Mouse (Mus musculus) CH12.LX (cell line): ENCODE data around the gene Slc25a12. TPM values are rescaled to one million over a fixed set of nuclear protein-coding genes. Genes with fewer than 3 reads are reported as not detected.

Experiments used
- DNase-seq: peaks from one replicate; pipeline ENCODE4 v3.0.0-alpha.2; 2013; ENCODE audit errors: extremely low read depth
- H3K27ac ChIP-seq: 2 replicates; pipeline ENCODE4 v1.5.1; 2012; ENCODE audit warnings: low read depth, mild to moderate bottlenecking, control low read depth, moderate library complexity; ENCODE audit not compliant: insufficient read depth
- H3K27me3 ChIP-seq: replicated peaks from 2 replicates; pipeline ENCODE3; 2012; ENCODE audit warnings: inconsistent platforms
- H3K36me3 ChIP-seq, 2 experiments: replicated peaks in 1 of 2; 2 replicates each; pipeline versions ENCODE3 to v1.6.1; 2012; ENCODE audit warnings: inconsistent platforms in 1 of 2, low read length in 1 of 2, mild to moderate bottlenecking in 1 of 2, mixed read lengths in 1 of 2, moderate library complexity in 1 of 2; ENCODE audit not compliant: control insufficient read depth in 1 of 2, insufficient read depth in 1 of 2
- H3K4me1 ChIP-seq, 2 experiments: 2 replicates each; pipeline ENCODE4 v1.6.1; 2012; ENCODE audit warnings: inconsistent platforms in 1 of 2, moderate library complexity in 1 of 2; ENCODE audit not compliant: insufficient read depth in 2 of 2, control insufficient read depth in 1 of 2
- H3K4me2 ChIP-seq: 2 replicates; pipeline ENCODE4 v1.6.1; 2012; ENCODE audit warnings: low read depth, mild to moderate bottlenecking, control low read depth; ENCODE audit not compliant: poor library complexity, insufficient read depth, severe bottlenecking
- H3K4me3 ChIP-seq, 3 experiments: fragments of 150-350 bp in 1 of 3; sonication (generic) in 1 of 3; replicated peaks in 1 of 3; 2 replicates each; pipeline versions ENCODE3 to v1.5.1; 2011 to 2012; ENCODE audit warnings: low read depth in 2 of 3, low read length in 2 of 3, mild to moderate bottlenecking in 2 of 3, moderate library complexity in 2 of 3, control low read depth in 1 of 3, improper control_type of control experiment in 1 of 3, inconsistent platforms in 1 of 3, mixed read lengths in 1 of 3; ENCODE audit not compliant: poor library complexity in 1 of 3
- H3K79me2 ChIP-seq: replicated peaks from 2 replicates; pipeline ENCODE4 v1.6.1; 2012; ENCODE audit warnings: mild to moderate bottlenecking, moderate library complexity; ENCODE audit not compliant: control insufficient read depth, poor library complexity, insufficient read depth, severe bottlenecking; ENCODE audit errors: extremely low read depth
- H3K9ac ChIP-seq: 2 replicates; pipeline ENCODE4 v1.6.1; 2012; ENCODE audit warnings: low read depth, mild to moderate bottlenecking, control low read depth, moderate library complexity; ENCODE audit not compliant: insufficient read depth
- H3K9me3 ChIP-seq: replicated peaks from 2 replicates; pipeline ENCODE3; 2012; ENCODE audit warnings: low read length, inconsistent platforms, mixed read lengths
- E2F4 ChIP-seq: IDR thresholded peaks from 2 replicates; pipeline ENCODE4 v1.6.1; 2011; ENCODE audit warnings: low read depth, low read length, improper control_type of control experiment; ENCODE audit not compliant: insufficient replicate concordance
- ELF1 ChIP-seq: IDR thresholded peaks from 2 replicates; pipeline ENCODE4 v1.6.1; 2014; ENCODE audit warnings: low read depth, mild to moderate bottlenecking, inconsistent platforms, low read length, improper control_type of control experiment
- EP300 ChIP-seq: IDR thresholded peaks from 2 replicates; pipeline ENCODE4 v1.6.1; 2011; ENCODE audit warnings: low read length, improper control_type of control experiment
- ETS1 ChIP-seq: conservative IDR thresholded peaks from 2 replicates; pipeline ENCODE4 v1.6.1; 2012; ENCODE audit warnings: low read depth, mild to moderate bottlenecking, inconsistent platforms, low read length, improper control_type of control experiment, moderate library complexity
- GABPA ChIP-seq: IDR thresholded peaks from 2 replicates; pipeline ENCODE4 v1.6.1; 2012; ENCODE audit warnings: low read depth, low read length, improper control_type of control experiment, inconsistent platforms; ENCODE audit not compliant: insufficient replicate concordance
- MAX ChIP-seq: IDR thresholded peaks from 2 replicates; pipeline ENCODE4 v1.6.1; 2011; ENCODE audit warnings: low read length, improper control_type of control experiment
- MAZ ChIP-seq: IDR thresholded peaks from 2 replicates; pipeline ENCODE4 v1.6.1; 2012; ENCODE audit warnings: low read depth, mild to moderate bottlenecking, inconsistent platforms, low read length, improper control_type of control experiment, moderate library complexity
- MEF2A ChIP-seq: IDR thresholded peaks from 2 replicates; pipeline ENCODE4 v1.6.1; 2014; ENCODE audit warnings: low read depth, mild to moderate bottlenecking, inconsistent platforms, low read length, improper control_type of control experiment, borderline replicate concordance
- MXI1 ChIP-seq: IDR thresholded peaks from 2 replicates; pipeline ENCODE4 v1.6.1; 2011; ENCODE audit warnings: mild to moderate bottlenecking, low read depth, low read length, improper control_type of control experiment
- MYC ChIP-seq: IDR thresholded peaks from 2 replicates; pipeline ENCODE4 v1.6.1; 2011; ENCODE audit warnings: low read depth, mild to moderate bottlenecking, improper control_type of control experiment, low read length
- NELFE ChIP-seq: IDR thresholded peaks from 2 replicates; pipeline ENCODE4 v1.6.1; 2011; ENCODE audit warnings: low read depth, low read length, improper control_type of control experiment
- PAX5 ChIP-seq: IDR thresholded peaks from 2 replicates; pipeline ENCODE4 v1.6.1; 2012; ENCODE audit warnings: low read length, inconsistent platforms, mixed read lengths
- RAD21 ChIP-seq: IDR thresholded peaks from 2 replicates; pipeline ENCODE4 v1.6.1; 2011; ENCODE audit warnings: low read depth, mild to moderate bottlenecking, low read length, improper control_type of control experiment, moderate library complexity
- RCOR1 ChIP-seq: conservative IDR thresholded peaks from 2 replicates; pipeline ENCODE4 v1.6.1; 2012; ENCODE audit warnings: low read depth, mild to moderate bottlenecking, inconsistent platforms, low read length, improper control_type of control experiment
- SIN3A ChIP-seq: IDR thresholded peaks from 2 replicates; pipeline ENCODE4 v1.6.1; 2012; ENCODE audit warnings: low read length, improper control_type of control experiment, inconsistent platforms
- SMC3 ChIP-seq: IDR thresholded peaks from 2 replicates; pipeline ENCODE4 v1.6.1; 2011; ENCODE audit warnings: low read depth, low read length, improper control_type of control experiment
- TBP ChIP-seq: conservative IDR thresholded peaks from 2 replicates; pipeline ENCODE4 v1.6.1; 2011; ENCODE audit warnings: low read depth, low read length, improper control_type of control experiment
- TCF12 ChIP-seq: IDR thresholded peaks from 2 replicates; pipeline ENCODE4 v1.6.1; 2014; ENCODE audit warnings: low read depth, mild to moderate bottlenecking, inconsistent platforms, low read length, improper control_type of control experiment
- USF1 ChIP-seq: IDR thresholded peaks from 2 replicates; pipeline ENCODE4 v1.6.1; 2014; ENCODE audit warnings: low read depth, mild to moderate bottlenecking, inconsistent platforms, low read length, improper control_type of control experiment
- USF2 ChIP-seq: conservative IDR thresholded peaks from 2 replicates; pipeline ENCODE4 v1.6.1; 2011; ENCODE audit warnings: low read depth, low read length, improper control_type of control experiment
- ZKSCAN1 ChIP-seq: IDR thresholded peaks from 2 replicates; pipeline ENCODE4 v1.6.1; 2012; ENCODE audit warnings: low read depth, inconsistent platforms, low read length, improper control_type of control experiment, borderline replicate concordance
- ZMIZ1 ChIP-seq: IDR thresholded peaks from 2 replicates; pipeline ENCODE4 v1.6.1; 2012; ENCODE audit warnings: low read depth, mild to moderate bottlenecking, inconsistent platforms, low read length, improper control_type of control experiment
- ZNF384 ChIP-seq: IDR thresholded peaks from 2 replicates; pipeline ENCODE4 v1.6.1; 2012; ENCODE audit warnings: low read depth, low read length, improper control_type of control experiment, inconsistent platforms
- dilution Hi-C: fragments of 300-500 bp; cut with MboI; formaldehyde crosslinking; loops from 2 replicates; pipeline ENCODE4 v1.14.3; 2020; ENCODE audit warnings: low sequenced_read_pairs; ENCODE audit not compliant: extremely low pct_unique_long_range_greater_than_20kb, extremely low pct_ligation_motif_present
- in situ Hi-C: fragments of 300-500 bp; cut with MboI; formaldehyde crosslinking; loops from 3 replicates; pipeline ENCODE4 v1.14.3; 2019; ENCODE audit warnings: low sequenced_read_pairs, low pct_ligation_motif_present, low pct_unique_long_range_greater_than_20kb, mixed read lengths
- polyA plus RNA-seq: library from polyadenylated mRNA; unstranded; fragments of >175 nt; gene quantifications from 2 replicates; pipeline ENCODE4 v1.2.1, GENCODE M21; 2012; ENCODE audit warnings: low read depth; ENCODE audit not compliant: insufficient read length
- total RNA-seq, 2 experiments: library from RNA; depleted of rRNA; stranded (reverse); fragments of 300-350 nt in 1 of 2; fragments of >200 nt in 1 of 2; gene quantifications; 2 replicates each; pipeline ENCODE4 v1.2.3; 2012 to 2014

The Slc25a12 gene
- total and polyA plus RNA-seq, 3 experiments: 97.1 to 211 (median 123) TPM

- no peak for TF ChIP-seq MXI1
Measured at GRCm38 (mm10) chr2:71306357-71306756, 61.2 kb downstream of the Slc25a12 start (continued).

- peaks cover 9 to 66% of the 10 kb centered on the region in 2 experiments for H3K4me1 ChIP-seq
- H3K36me3 ChIP-seq: peaks cover 36 to 77% of the 10 kb centered on the region in 2 experiments
- H3K27ac ChIP-seq: no peak overlapping the region
- no peak for TF ChIP-seq E2F4
- no peak for TF ChIP-seq ZKSCAN1
- TF ChIP-seq PAX5: no peak
- no peak for TF ChIP-seq MYC
- no peak overlapping the region for H3K4me2 ChIP-seq
- H3K4me3 ChIP-seq: no peak overlapping the region
- H3K9me3 ChIP-seq: no peaks in the 10 kb centered on the region
- H3K27me3 ChIP-seq: no peaks in the 10 kb centered on the region
- no peak for DNase-seq
- dilution Hi-C loops (no loop called here), in situ Hi-C loops (no loop called here)
- no peak overlapping the region for H3K9ac ChIP-seq
- no peaks in the 10 kb centered on the region for H3K79me2 ChIP-seq
Measured at GRCm38 (mm10) chr2:71304821-71305220, 62.7 kb downstream of the Slc25a12 start.

- Histone ChIP-seq H3K79me2 (no peaks in the 10 kb centered on the region), H3K9ac (no peak overlapping the region), H3K27ac (no peak overlapping the region), H3K36me3 (peaks cover 36 to 78% of the 10 kb centered on the region in 2 experiments), H3K4me3 (no peak overlapping the region), H3K4me2 (no peak overlapping the region), H3K4me1 (peaks cover 9 to 56% of the 10 kb centered on the region in 2 experiments), H3K9me3 (no peaks in the 10 kb centered on the region), H3K27me3 (no peaks in the 10 kb centered on the region)
- dilution Hi-C loops (no loop called here), in situ Hi-C loops (no loop called here)
- DNase-seq: no peak
- TF ChIP-seq RCOR1: no peak
- no peak for TF ChIP-seq MAX
- TF ChIP-seq SMC3: no peak
- no peak for TF ChIP-seq ELF1
- no peak for TF ChIP-seq GABPA
- no peak for TF ChIP-seq ETS1
- no peak for TF ChIP-seq TCF12
Measured at GRCm38 (mm10) chr2:71303221-71303620, 64.3 kb downstream of the Slc25a12 start.

- no peak for DNase-seq
- in situ Hi-C loops: no loop called here
- dilution Hi-C loops: no loop called here
- TF ChIP-seq RAD21 (no peak), MYC (no peak), MAZ (no peak), MAX (no peak), EP300 (no peak), ZKSCAN1 (no peak), ZMIZ1 (no peak), ETS1 (no peak), TBP (no peak), SIN3A (no peak), E2F4 (no peak), SMC3 (no peak), MEF2A (no peak), NELFE (no peak), USF2 (no peak), ZNF384 (no peak), USF1 (no peak)
- Histone ChIP-seq H3K4me2 (no peak overlapping the region), H3K9me3 (no peaks in the 10 kb centered on the region), H3K27me3 (no peaks in the 10 kb centered on the region), H3K4me3 (no peak overlapping the region), H3K27ac (no peak overlapping the region), H3K36me3 (peaks cover 36 to 80% of the 10 kb centered on the region in 2 experiments), H3K4me1 (peaks cover 9 to 46% of the 10 kb centered on the region in 2 experiments), H3K9ac (no peak overlapping the region), H3K79me2 (no peaks in the 10 kb centered on the region)
Measured at GRCm38 (mm10) chr2:71302156-71302663, 65.3 kb downstream of the Slc25a12 start.
